Mouse (Mus musculus): ENCODE measurements around the gene Piwil4.
"Not testable (repeated sequence)": the region's sequence is repeated elsewhere in the genome, so short reads cannot be mapped to it uniquely, and the experiment has no call there.

Gene Piwil4

DNA sequence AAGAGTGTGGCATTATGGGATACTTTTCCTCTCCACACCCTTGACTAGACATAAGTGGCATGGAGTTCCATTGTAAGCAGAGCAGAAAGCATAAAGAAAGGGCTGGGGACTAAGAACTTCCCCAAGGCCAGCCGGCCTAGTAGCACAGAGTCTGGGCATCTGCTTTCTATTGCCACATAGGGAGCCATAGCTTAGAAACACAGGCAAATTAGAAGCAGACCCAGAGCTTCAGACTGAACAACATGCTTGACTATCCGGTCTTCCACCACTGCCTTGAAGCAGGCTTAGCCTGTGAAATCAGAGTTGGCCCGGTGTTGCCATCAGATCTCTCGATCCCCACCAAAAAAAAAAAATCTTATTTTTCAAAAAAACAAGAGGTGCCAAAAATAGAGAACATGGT is 67.4 kb downstream of the Piwil4 start:
- DNase-seq (ENCODE audit: extremely low spot score, low read depth, low spot score): peak; percentile 46

DNA sequence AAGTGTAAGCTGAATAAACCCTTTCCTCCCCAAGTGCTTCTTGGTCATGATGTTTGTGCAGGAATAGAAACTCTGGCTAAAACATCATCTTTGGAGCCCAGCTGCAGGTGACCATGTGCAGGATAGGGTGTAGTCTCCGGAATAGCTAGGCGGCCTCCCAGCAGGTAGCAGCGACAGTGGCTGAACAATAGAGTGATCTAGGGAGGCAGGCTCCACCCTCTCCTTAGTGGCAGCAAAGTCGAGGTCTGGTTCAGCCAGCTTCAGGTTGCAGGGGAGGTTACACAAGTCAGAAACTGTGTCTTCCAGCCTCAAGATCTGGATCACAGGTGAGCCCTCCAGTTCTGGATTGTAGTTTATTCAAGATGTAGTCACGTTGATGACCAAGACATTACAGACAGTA is 68.6 kb downstream of the Piwil4 start:
- DNase-seq (ENCODE audit: extremely low spot score, low read depth, low spot score): not testable (repeated sequence)

DNA sequence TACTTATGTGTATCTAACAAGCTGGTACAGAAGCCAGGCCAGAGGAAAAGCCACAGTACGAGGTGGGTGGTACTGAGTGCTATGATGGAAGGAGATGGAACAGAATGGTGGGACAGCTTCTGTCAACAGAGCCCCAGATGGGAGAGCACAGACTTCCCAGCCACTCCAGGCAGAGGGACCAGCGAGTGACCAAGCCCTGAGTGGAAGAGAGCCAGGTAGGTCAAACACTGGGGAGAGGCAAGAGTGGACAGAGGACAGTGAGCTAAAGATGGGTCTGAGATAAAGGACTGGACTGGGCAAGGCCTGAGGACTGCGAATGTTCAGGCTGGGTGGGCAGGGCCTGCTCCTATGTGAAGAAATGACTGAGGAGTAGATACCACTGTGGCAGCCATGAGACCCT is 72.2 kb downstream of the Piwil4 start:
- DNase-seq (ENCODE audit: extremely low spot score, low read depth, low spot score): no peak

DNA sequence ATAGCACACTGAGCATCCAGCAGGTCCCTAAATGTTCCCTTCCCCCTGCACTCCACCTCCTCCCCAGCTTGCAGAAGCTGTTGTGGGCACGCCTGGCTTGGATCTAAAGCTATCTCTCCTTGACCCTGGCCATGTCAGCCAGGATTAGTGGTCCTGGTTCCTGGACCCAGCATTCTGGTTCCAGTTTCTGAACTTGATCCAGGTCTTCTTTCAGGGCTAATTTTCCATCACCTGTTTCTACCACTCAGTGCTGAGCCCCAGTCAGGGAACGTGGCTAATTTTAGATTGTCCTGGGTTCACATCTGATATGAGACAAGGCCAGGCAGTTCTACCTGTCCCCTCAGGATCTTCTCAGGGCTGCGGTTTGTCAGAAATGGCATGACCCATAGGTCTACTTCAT is 74.5 kb downstream of the Piwil4 start:
- no peak for DNase-seq (ENCODE audit: extremely low spot score, low read depth, low spot score)

DNA sequence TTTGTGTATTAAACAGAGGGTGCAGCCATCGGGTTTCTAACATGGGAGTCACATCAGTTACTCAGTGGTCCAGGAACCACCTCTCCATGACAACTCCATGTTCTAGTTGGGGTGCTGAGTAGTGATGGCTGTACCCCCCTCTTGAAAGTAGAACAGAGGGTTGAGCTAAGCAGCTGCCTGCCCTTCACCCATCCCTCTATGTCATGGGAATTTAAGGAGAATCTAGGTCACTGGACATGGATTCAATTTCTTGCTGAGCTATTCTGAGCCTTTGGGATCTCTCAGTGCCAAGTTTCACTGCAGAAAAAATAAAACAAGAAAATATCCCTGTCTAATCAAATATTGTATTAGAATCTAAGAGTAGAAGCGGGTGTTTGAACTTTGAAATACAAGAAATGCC is 76.9 kb downstream of the Piwil4 start:
- no peak for DNase-seq (ENCODE audit: extremely low spot score, low read depth, low spot score)

DNA sequence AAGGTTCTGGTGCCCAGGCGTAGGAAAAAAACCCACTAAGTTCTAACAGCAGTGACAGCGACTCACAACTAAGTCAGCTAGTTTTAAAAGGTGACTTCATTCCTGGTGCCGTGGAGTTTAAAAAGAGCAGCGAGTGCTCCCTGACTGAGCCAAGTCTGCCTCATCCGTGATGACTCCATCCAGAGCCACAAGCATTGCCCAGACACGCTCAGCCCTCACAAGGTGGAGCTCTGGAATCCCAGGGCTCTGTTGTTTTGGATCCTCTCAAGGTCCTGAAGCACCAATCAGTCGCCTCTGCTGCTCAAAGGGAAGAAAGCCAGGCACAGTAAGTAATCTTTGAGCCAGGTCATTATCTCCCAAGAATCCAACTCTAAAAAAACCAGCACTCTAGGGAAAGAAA is 77.7 kb downstream of the Piwil4 start:
- DNase-seq (ENCODE audit: extremely low spot score, low read depth, low spot score): no peak

DNA sequence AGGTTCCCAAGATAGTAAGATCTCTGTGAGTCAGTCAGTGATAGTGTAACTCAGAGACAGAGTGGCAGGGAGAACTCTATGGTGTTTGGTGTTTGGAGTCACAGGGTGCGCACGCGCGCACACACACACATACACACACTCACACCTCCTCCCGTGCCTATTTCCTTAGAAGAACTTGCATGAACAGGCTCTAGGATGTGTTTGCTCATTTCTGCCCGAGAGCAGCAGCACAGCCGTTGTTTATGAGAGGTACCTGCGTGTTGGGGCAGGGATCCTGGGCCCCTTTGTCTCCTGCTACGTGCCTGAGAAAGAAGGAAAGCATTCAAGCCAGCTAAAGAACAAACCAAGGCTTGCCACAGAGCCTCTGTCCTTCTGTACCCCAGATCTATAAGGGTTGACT is 78.4 kb downstream of the Piwil4 start:
- no peak for DNase-seq (ENCODE audit: extremely low spot score, low read depth, low spot score)

DNA sequence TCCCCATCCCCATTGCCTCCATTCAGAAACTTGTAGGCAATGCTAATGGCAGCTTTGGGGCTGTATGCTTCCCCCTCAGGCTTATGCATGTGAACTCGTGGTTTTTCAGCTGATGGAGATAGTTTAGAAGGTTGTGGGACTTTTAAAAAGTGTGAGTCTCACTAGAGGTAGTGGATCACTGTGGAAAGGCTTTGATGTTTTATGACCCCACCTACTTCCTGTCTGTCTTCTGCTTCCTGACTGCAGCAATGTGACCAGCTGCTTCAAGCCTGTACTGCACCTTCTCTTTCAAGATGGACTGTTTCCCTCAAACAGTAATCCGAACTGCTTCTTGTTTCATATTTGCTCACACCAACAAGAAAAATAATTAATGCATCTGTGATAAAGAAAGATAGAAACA is 82.6 kb downstream of the Piwil4 start:
- no peak for DNase-seq (ENCODE audit: extremely low spot score, low read depth, low spot score)

DNA sequence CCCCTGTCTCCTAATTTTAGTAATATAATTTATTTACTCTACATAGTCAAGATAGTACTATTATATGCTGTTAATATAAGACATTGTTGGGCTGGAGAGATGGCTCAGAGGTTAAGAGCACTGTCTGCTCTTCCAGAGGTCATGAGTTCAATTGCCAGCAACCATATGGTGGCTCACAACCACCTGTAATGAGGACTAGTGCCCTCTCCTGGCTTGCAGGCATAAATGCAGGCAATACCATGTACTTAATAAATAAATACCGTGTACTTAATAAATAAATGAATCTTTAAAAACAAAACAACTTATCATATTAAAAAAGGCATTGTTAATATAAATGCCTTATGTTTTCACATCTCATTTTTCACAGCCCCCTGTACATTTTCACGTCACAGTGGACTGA is 86.5 kb downstream of the Piwil4 start:
- DNase-seq (ENCODE audit: extremely low spot score, low read depth, low spot score): no peak

DNA sequence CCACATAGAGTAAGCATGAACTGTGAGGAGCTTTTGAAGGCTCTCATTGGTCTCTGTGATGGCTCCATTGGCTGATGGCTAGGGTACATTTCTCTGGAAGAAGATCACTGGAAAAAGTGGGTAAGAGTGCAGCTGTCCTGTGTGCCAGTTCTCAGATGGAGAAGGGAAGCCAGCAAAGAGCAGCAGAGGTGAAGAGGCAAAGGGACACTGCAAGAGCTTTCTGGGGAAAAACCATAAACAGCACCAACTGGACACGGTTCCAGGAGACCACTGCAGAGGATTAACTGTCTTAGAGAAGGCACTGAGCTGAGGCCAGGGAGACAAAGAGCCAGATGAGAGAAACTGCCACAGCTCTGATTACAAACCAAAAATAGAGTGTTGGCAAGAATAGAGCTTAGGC is 87.8 kb downstream of the Piwil4 start:
- DNase-seq (ENCODE audit: extremely low spot score, low read depth, low spot score): no peak

DNA sequence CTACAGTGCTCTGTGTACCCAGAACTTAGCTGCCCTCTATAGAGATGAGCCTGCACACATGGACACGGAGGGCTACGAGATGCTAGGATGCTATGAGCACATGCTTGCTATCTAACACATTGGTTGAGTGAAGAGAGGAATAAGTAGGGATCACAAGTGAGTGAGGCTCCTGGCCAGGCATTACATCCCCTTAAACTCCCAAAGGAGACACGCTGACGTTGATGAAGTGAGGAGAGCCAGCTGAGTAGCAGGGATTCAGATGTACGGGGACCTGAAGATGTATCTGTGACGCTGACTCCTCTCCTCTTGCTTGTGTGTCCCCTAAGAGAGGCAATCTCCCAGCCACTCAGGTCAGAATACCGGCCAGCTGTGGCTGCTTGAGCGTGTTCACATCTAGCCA is 92.7 kb downstream of the Piwil4 start:
- no peak for DNase-seq (ENCODE audit: extremely low spot score, low read depth, low spot score)

DNA sequence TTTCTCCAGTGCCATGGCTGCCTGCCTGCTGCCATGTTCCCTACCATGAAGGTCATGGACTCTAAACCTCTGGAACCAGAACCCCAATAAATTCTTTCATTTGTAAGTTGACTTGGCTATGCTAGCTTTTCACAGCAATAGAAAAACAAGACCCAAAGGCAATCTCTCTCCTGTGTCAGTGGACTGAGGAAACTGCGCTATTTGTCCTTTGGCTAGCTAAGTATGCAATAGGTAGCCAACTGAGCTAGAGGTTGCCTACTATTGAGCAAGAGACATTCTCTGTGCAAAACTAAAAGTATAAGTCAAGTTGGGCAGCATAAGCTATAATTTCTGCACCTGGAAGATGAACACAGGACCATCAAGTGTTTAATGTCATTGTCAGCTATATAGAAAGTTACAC is 93.9 kb downstream of the Piwil4 start:
- no peak for DNase-seq (ENCODE audit: extremely low spot score, low read depth, low spot score)
